Mouse (Mus musculus): ENCODE results near the gene Nat8f1.

The Nat8f1 gene

DNA sequence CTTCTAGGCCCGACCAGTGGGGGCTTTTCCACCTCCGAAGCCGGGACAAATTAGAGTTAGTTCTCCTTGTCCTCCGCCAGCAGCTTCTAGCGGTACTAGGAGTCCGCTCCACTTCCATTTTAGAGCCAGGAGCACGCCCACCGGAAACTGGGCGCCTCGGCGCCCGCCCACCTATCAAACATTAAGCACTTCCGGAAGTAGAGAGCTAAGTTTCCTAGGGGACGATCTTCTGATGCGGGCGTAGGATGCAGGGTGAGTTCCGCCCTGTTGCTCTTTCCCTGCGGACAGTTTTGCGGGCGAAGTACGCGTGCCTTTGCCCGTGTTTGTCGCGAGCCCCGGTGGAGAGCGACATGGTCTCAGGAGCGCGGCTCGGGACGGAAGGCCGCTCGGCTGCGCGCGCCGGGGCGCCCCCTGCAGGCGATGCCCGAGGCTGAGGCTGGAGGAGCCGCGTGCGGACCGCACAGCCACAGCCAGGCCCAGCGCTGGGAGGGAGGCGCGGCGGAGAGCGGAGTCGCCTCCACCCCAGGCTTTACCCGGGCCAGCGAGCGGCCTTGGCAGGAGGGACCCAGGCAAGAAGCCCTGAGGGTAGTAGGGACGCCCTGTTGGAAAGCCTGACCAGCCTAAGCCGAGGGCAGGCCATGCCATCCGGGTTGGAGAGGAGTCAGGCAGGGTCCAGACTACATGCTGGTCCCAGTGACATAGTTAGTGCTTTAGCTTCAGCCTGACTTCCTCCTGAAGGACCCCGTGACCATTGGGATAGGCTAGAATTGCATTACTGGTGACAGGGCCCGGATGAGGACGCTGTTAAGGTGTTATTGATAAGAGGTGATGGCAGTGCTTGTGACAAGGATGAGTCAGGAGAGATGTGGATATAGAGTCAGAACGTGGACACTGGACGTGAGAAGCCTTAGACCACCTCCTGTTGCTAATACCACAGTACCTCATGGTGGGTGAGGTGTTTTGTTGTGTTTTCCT, at the start of gene Nat8f1:
Gene Nat8f1, minus strand, starts transcription at position 149 of the 975 bp plus-strand sequence.
- CTCF ChIA-PET = interaction anchor here (0.5 to 2.3 kb wide), 29 partner anchors 9 to 1361 kb away, joined by 3 to 22 read pairs (median 4); partner anchors contain the start of genes Alms1 (in 2 of the 4), Nat8f4 (in 2 of the 4), Add2 (in 1 of the 4) and Cct7 (in 1 of the 4)
- POLR2A ChIA-PET = interaction anchor here (0.6 to 2.1 kb wide), 33 partner anchors 8 to 778 kb away, joined by 3 to 17 read pairs (median 4); partner anchors contain the start of genes Nat8f4 (in 3 of the 4), Dusp11 (in 2 of the 4), Alms1 (in 1 of the 4) and Cct7 (in 1 of the 4)

DNA sequence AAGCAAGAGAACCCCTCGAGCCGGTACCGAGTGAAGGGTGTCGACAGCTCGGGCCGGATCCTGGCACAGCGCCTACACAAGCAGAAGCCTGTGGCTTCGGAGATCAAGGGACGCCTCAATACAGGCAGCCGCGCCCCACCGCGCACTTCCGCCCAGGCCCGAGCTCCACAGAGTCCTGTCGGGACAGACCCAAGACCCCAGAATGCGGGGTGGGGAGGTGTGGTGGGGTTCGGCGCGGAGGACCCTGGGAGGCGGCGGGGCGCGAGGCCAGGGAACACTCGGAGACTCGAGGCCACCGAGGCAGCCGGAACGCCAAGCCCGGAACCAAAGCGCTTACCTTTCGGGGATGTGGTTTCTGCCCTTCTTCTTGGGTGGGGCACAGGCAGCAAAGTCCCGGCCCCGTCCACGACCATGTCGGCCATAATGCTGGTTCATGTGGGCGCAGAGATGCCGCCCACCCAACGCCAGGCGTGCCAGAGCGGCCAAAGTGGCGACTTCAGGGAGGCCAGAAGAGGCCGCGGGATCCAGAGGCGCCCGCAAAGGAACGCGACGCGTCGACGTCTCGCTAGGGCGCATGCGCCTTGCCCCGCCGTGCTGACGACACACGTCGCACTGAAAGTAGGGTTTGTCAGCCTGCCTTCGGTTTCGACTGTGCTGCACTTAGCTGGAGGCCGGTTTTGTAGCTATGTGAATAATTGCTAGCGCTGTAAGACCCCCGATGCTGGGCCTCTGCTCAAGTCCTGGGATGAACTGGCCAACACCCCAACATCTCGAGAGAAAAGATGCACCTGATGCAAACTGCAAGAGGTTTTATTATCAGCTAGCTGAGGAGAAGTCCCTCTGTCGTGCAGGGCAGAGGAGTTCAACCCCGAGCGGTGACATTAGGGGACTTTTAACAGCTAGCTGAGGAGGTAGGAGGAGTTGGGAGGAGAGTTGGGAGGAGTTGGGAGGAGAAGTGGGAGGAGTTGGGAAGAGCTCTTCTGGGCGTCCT, 45.9 kb upstream of the Nat8f1 start, which contains the start of gene Dusp11:
Gene Dusp11, minus strand, starts transcription at position 567 of the 991 bp plus-strand sequence.
- POLR2A ChIA-PET = interaction anchor here in 3 of 4 experiments (0.6 to 3.0 kb wide), 57 partner anchors 8 to 587 kb away, joined by 3 to 27 read pairs (median 4); partner anchors contain the start of genes Cct7 (in 2 of the 3), Fam136a (in 2 of the 3), Nat8f1 (in 2 of the 3) and Pradc1 (in 2 of the 3)

DNA sequence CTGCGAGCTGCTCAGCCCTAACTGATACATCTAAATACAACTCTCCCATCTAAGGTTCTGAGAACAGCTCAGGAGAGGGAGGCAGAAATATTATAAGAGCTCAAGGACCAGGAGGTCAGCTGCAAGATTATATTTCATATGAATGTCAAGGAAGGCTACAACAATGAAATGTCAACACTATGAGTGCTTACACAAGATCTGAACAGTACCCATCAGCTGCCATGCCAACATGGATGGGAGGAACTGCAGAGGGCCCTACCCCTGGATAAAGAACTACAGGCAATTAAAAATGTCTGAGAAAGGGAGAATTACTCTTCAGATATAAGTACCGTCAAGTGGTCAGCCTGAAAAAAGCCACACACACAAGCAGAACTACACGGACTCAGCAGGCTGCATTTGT, 42.1 kb upstream of the Nat8f1 start:
- POLR2A ChIA-PET = interaction anchor here in 3 of 4 experiments (0.6 to 1.7 kb wide), 4 partner anchors 9 to 212 kb away, joined by 3 to 5 read pairs (median 3); no protein-coding TSS in a partner anchor
- CTCF ChIA-PET = no interaction called here

More for the DNA sequence above, 45.9 kb upstream of the Nat8f1 start, which contains the start of gene Dusp11:
- CTCF ChIA-PET = interaction anchor here (0.5 to 1.8 kb wide), 14 partner anchors 23 to 823 kb away, joined by 3 to 8 read pairs (median 3); partner anchors contain the start of genes Fam136a (in 1 of the 4) and Nat8f1 (in 1 of the 4)

DNA sequence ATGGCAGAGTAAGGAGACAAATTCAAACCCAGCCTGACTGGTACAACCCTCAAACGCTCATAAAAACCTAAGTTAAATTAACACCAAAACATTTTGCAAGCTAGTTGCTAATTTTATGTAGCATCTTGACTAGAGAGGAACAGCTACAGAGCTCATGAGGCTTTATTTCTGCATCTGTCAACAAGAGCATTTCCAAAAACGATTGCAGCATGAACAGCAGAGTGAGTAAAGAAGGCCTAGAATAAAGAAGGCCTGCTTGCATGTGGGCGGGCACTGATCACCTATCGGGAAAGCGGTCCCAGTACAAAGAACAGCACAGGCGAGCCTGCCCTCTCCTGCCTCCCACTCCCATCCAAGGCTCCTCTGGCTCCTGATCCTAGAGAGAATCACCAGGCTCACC, 33.1 kb upstream of the Nat8f1 start:
- CTCF ChIA-PET = no interaction called here
- POLR2A ChIA-PET = interaction anchor here in 2 of 4 experiments (0.9 to 5.2 kb wide), 4 partner anchors 9 to 13 kb away, joined by 3 to 27 read pairs (median 4); partner anchors contain the start of gene Dusp11 (in 1 of the 2)

DNA sequence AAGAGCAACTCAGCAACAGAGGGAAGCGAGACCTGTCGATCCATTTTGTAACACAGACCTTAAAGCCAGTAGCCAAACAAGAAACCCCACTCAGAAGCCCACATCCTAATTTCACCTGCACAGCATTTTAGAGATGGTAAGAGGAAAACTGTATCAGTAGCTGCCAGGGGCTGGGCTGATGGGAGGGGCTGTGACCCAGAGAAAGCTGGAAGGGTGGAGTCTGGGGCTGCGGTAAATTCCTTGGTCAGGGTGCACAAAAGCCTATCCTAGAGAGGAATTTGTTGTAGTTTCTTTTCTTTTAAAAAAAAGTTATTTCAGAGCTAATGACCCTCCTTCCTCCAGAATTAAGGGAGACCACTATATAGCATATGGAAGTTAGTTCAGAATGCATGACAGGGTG, 27.0 kb upstream of the Nat8f1 start:
- POLR2A ChIA-PET = interaction anchor here in 2 of 4 experiments (0.7 to 3.7 kb wide), 8 partner anchors 8 to 110 kb away, joined by 4 to 21 read pairs (median 6); partner anchors contain the start of gene Dusp11 (in 2 of the 2)
- CTCF ChIA-PET = interaction anchor here in 1 of 4 experiments (0.6 to 0.8 kb wide), 2 partner anchors 12 to 62 kb away, joined by 3 read pairs; no protein-coding TSS in a partner anchor

DNA sequence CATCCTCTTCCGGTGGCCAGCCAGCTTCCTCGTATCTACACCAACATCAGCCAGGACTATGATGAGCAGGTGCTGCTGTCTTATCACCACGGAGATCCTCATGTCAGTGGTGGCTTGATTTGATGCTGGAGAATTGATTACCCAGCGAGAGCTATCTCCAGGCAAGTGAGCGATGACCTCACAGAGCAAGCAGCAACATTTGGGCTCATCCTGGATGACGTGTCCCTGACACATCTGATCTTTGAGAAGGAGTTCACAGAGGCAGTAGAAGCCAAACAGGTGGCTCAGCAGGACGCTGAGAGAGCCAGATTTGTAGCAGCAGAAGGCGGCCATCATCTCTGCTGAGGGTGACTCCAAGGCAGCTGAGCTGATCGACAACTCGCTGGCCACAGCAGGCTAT, 23.2 kb upstream of the Nat8f1 start:
- ChIA-PET CTCF (interaction anchor here (0.5 to 1.7 kb wide), 7 partner anchors 14 to 1286 kb away, joined by 3 to 5 read pairs (median 4); partner anchors contain the start of genes Nat8f1 (in 2 of the 4) and Dusp11 (in 1 of the 4)), POLR2A (interaction anchor here in 3 of 4 experiments (0.6 to 2.0 kb wide), 12 partner anchors 9 to 444 kb away, joined by 3 to 11 read pairs (median 4); partner anchors contain the start of genes Dusp11 (in 1 of the 3) and Nat8f1 (in 1 of the 3))

DNA sequence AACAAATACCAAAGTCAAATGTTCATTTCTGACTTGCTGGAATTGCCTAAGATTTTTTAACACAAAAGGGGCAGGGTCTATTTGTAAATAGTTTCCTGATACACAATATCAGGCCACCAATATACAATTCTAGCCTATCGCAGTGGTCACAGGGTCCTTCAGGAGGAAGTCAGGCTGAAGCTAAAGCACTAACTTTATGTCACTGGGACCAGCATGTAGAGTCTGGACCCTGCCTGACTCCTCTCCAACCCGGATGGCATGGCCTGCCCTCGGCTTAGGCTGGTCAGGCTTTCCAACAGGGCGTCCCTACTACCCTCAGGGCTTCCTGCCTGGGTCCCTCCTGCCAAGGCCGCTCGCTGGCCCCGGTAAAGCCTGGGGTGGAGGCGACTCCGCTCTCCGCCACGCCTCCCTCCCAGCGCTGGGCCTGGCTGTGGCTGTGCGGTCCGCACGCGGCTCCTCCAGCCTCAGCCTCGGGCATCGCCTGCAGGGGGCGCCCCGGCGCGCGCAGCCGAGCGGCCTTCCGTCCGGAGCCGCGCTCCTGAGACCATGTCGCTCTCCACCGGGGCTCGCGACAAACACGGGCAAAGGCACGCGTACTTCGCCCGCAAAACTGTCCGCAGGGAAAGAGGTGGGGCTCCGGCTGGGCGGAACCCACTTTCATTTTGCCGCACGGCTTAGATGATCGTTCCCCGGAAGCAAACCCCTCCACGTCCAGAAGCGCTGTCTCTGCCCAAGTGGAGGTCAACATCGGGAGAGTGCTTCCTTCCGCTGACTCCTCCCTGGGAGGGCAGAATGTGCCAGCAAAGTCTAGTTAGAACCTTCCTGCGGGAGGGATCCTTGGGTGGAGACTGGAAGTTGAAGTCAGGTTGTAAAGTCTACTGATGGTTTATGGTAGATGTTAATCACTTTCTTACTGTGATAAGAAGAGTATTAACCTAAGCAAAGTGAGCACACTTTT, 21.3 kb upstream of the Nat8f1 start:
- POLR2A ChIA-PET = interaction anchor here in 2 of 4 experiments (0.7 to 1.3 kb wide), 3 partner anchors 13 to 27 kb away, joined by 3 read pairs; partner anchors contain the start of gene Dusp11 (in 1 of the 2)
- CTCF ChIA-PET = interaction anchor here in 2 of 4 experiments (0.6 to 1.0 kb wide), 4 partner anchors 25 to 393 kb away, joined by 3 to 6 read pairs (median 4); partner anchors contain the start of gene Dusp11 (in 1 of the 2)

DNA sequence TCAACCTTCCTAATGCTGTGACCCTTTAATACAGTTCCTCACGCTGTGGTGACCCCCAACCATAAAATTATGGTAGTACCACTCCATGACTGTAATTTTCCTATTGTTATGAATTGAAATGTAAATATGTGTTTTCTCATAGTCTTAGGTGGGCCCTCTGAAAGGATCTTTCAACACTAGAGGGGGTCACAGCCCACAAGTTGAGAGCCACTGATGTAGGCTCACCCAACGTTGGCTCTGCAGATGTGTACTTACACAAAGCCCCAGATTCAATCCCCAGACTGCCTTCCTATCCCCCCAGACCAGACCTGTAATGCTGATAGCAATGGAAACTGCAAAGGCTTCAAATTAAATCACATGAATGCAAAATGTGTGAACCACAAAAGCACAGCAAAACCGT, 20.2 kb upstream of the Nat8f1 start:
- CTCF ChIA-PET = interaction anchor here in 2 of 4 experiments (0.6 to 1.6 kb wide), 5 partner anchors 21 to 392 kb away, joined by 3 to 6 read pairs (median 4); partner anchors contain the start of genes Dusp11 (in 1 of the 2) and Nat8f1 (in 1 of the 2)
- POLR2A ChIA-PET = interaction anchor here in 3 of 4 experiments (0.7 to 1.6 kb wide), 6 partner anchors 10 to 69 kb away, joined by 3 to 4 read pairs (median 3); no protein-coding TSS in a partner anchor

DNA sequence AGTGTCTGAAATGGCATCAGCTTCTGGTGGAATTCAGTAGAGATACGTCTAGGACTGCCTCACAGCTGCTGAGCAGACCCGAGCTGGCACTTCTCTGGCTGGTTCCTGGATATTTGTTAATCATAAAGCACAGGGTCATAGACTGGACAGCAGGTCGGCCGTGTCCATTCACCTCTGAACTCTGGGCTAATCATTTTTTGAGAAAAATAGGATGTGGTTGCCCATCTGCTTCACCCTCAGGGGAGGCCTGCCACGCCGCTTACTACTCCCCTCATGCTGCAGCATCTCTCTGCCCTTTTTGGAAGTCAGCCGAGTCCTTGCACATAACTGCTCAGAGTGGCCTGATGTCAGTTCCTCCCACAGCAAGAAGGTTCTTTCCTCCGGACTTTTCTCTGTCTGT, 18.6 kb upstream of the Nat8f1 start:
- ChIA-PET POLR2A (interaction anchor here in 1 of 4 experiments (1.1 to 1.6 kb wide), 2 partner anchors 9 to 31 kb away, joined by 4 to 5 read pairs; no protein-coding TSS in a partner anchor), CTCF (interaction anchor here in 1 of 4 experiments (1.2 kb wide), 1 partner anchor 70 kb away, joined by 4 read pairs; no protein-coding TSS in a partner anchor)

DNA sequence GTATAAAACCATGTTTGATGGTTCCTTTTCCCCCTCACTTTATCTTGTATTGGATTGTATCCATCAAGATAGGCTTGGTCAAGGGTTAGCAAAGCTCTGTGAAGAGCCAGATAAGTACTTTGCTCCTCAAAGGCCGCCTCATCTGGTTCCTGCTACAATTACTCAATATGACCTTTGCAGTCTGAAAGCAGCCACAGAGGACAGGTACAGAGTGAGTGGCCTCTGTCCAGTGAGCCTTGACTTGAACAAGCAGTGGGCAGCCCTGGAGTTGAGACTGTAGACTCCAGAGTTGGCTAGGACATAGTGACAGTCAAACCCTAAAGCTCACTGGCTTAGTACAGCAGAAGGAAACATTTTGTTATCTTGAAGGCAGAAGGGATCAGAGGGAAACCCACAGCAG, 13.8 kb upstream of the Nat8f1 start:
- CTCF ChIA-PET = no interaction called here

DNA sequence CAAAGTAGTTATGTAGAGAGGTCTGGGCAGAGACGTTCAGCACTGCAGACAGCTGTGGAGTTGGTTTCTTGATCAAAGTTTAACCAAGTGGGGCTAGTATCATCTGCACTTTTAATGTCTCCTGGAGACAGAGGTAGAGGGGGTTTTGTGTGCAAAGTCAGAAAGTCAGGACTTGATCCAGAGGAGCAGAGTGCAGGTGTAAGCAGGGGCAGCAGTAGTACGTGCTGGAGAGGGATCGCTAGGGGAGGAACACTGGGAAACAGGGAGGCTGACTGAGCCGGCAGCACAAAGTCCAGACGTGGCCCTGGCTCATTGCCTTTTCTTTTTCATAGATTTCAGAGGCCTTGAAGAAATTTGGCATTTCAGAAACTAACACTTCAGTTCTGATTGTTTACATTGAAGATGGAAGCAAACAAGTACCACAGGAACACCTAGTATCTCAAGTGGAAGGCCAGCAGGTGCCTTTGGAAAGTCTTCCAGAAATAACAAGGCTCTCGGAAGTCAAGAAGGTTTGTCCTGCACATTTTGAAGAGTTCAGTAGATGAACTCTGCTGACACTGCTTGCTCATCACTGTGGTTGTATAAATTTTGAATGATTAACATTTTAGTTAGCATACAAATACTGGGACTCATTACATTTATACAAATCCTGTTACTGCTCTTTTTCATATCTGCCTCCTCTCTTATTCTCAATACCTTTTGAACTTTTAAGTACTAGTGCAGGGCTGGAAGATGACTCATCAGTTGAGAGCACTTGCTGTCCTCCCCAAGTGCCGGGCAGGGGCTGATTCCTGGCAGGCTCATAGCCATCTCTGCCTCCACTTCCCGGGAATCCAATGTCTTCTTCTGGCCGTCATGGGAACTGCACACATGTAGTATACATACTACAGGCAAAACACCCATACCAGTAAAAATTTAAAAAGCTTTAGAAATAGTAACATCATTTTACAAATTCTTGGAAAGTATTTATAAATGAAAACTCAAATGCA, 12.3 kb upstream of the Nat8f1 start:
- CTCF ChIA-PET = interaction anchor here in 1 of 4 experiments (1.2 kb wide), 1 partner anchor 13 kb away, joined by 5 read pairs; the partner anchor contains the start of gene Nat8f1
- POLR2A ChIA-PET = no interaction called here

More for the DNA sequence above, 13.8 kb upstream of the Nat8f1 start:
- POLR2A ChIA-PET = interaction anchor here in 1 of 4 experiments (0.6 kb wide), 1 partner anchor 536 kb away, joined by 3 read pairs; no protein-coding TSS in a partner anchor

DNA sequence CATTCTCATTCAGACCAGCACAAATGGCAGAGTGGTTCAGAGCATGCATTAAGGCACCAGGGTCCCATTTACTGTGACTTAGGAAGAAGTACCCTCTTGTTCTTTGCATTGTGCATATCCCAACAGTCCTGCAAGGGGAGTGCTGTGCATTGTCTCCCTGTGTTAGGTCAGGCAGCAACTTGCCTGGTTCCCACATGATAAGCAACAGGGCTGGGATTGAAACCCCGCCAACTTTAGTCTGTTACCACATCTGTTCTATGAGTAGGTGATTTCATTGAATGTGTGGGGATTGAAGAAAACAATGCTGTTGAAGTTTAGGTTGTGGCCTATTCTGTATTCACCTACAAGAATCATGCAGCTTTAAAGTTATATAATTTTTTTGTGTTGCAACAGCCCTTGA, 11.2 kb upstream of the Nat8f1 start:
- ChIA-PET POLR2A (no interaction called here), CTCF (interaction anchor here in 1 of 4 experiments (1.2 kb wide), 1 partner anchor 11 kb away, joined by 5 read pairs; the partner anchor contains the start of gene Nat8f1)

DNA sequence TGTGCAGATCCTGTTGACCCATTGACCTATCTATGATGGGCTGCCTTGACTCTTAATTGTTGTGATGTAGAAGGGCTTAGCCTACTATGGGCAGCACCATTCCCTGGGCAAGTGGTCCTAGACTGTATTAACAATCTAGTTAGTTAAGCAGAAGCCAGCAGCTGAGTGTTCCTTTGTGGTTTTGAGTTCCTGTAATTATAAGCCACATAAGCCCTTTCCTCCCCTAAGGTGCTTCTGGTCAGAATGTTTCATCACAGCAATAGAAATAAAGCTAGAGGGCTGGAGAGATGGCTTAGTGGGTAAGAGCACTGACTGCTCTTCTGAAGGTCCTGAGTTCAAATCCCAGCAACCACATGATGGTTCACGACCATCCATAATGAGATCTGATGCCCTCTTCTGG, 8.2 kb upstream of the Nat8f1 start:
- ChIA-PET POLR2A (interaction anchor here in 2 of 4 experiments (0.6 to 1.0 kb wide), 3 partner anchors 8 to 329 kb away, joined by 3 to 5 read pairs (median 4); partner anchors contain the start of gene Nat8f1 (in 1 of the 2)), CTCF (interaction anchor here in 1 of 4 experiments (1.6 kb wide), 1 partner anchor 8 kb away, joined by 3 read pairs; the partner anchor contains the start of gene Nat8f1)

DNA sequence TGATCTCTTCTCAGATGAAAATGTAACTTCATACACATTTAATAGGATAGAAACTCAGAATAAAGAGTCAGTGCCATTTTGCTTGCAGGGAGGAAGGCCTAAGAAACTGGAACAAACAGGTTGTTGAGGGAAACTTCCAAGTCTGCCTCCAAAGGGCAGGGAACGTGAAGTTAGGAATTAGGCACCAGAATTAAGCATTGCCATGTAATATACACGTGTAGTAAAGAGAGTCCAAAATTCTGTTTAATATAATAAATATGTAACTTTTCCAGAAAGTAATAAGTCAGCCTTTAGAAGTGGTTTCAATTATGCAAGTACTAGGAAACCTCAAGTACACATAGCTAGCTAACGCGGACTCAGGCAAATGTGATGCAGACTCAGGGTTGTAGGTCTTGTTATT, 3.9 kb upstream of the Nat8f1 start:
- CTCF ChIA-PET = no interaction called here
- POLR2A ChIA-PET = interaction anchor here in 1 of 4 experiments (0.6 to 1.8 kb wide), 2 partner anchors 42 to 783 kb away, joined by 3 to 5 read pairs; partner anchors contain the start of gene Dusp11

Data from embryonic stem cell, embryonic (primary cell).